Mouse (Mus musculus) adrenal gland, postnatal 10 days (tissue): ENCODE measurements at regions not wholly inside any gene's neighbourhood (a gene's known extent, or its start where the extent isn't known, plus 50 kb on each side); places are given as distances from the start of the nearest gene placed in this dataset.

Experiments
- DNase-seq: peaks from one replicate; pipeline ENCODE4 v3.0.0; 2021; ENCODE audit warnings: mixed read lengths

DNA sequence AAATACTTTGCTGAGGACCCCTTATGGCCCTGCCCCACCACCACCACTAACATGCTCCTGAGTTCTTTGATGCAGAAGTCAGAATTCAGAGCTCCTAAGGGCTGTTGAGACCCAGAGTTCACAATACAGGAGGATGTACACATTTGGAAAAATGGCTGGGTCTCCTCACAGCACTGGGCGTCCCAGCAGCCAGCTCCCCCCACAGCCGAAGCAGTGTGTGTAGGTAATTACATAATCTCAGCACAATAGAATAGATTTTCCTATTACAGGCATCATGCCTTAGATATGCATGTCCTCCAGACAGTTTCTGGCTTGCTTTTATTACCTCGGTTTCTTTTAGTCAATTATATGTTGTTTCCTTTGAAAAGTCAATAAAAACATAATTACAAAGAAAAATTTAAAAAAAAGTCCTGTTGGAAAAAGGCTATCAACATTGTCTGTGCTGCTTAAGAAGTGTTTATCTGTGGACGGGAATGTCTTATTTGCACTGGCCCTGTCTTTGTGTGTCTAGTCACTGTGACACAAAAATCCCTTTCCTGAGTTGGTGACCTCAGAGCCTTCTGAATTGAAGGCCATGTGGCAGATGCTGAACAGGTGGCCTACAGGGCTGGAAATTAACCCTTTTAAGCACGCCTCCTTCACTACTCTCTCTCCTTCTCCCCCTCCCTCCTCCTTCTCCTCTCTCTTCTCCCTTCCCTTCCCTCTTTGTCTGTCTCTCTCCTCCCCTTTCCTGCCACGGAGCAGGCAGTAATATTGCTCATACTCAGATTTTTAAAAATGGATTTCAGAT, 339.9 kb upstream of the Gm10131 start:
- DNase-seq = no peak

DNA sequence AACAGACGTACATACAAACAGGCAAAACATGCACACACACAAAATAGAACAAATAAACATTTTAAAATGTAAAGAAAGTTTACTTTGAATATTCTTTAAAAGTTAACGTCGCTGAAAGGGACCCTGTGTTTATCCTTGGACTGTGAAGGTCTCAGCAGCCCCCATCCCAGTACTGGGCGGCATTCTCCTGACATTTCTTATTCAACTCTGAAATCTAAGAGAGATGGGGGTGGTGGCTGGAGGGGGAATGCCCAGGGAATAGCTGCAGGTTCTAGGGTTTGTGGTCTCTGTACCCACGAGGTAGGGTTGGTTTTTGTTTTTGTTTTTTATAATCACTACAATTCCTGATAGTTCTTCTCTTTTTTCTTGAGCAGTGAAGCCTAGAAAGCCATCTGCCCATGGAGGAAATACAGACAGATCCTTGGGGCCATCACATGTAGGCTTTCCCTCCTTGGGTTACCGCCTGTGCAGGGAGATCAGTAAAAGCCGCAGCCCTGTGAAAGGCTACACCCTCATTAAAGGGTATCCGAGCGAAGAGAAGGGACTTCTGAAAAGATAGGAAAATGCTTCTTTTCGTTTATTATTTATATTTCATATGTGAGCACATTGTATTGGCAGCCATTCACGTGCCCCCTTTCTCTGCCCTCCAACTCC, 338.0 kb upstream of the Gm10131 start:
- no peak for DNase-seq

DNA sequence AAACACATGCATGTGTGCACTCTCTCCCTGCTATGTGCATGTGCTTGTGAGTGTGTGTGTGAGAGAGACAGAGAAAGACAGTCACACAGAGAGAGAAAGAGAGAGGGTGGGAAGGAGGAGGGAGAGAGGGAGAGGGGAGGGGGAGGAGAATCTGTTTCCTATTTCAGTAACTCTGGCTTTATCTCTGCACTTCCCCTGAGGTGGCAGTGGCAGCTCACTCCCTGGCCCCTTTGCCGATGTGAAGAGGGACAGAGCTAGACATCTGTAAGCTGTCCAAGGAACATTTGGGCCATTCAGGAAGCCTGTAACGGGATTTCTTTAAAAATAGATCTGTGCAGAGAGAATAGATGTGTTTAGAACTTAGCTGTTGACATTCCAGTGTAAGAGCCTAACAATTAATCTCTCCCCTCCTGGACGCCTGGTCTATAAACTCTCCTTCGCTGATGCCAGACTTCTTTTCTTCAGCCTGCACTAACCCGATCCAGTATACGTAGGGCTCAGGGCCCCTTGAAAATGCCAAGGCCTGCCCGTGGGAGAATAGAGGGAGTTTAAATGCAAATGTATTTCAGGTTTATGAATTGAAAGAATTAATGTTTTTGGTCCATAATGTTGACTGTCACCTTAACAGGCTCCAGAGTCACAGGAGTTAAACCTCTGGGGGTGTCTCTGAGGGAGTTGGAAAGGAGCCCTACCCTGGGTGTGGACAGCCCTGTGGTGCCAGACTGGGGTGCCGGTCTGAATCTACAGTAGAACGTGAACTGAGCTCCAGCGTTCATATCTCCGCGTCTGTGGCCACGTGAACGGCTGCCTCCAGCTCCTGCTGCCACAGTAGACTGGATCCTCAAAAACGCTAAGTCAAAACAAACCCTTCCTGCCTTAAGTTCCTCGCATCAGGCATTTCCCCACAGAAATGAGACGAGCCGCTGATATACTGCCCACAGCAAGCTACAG, 336.6 kb upstream of the Gm10131 start:
- DNase-seq = peak; percentile 8

DNA sequence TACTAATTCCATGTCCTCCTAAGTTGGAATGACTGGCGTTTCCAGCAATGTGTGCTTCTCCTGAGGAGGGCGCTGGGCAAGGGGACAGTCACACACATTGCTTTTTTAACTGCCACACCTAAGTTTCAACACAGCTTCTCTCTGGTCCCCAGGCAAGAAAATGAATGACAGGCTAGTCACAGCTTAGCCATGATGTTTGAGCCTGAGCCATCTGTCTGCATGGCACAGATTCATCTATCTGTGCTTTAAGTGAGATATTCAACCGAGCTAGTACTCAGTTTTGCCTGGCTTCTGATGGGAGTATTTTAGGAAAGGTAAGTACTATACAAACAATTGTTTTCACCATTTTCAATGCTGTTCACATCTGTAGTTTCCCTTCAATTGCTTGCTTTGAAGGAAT, 331.2 kb upstream of the Gm10131 start:
- no peak for DNase-seq

- DNase-seq = no peak
These were observed 330.2 kb upstream of the Gm10131 start for GRCm38 (mm10) chr8:34441756-34442155.

- DNase-seq = no peak
These were observed 329.2 kb upstream of the Gm10131 start for GRCm38 (mm10) chr8:34440771-34441170.

DNA sequence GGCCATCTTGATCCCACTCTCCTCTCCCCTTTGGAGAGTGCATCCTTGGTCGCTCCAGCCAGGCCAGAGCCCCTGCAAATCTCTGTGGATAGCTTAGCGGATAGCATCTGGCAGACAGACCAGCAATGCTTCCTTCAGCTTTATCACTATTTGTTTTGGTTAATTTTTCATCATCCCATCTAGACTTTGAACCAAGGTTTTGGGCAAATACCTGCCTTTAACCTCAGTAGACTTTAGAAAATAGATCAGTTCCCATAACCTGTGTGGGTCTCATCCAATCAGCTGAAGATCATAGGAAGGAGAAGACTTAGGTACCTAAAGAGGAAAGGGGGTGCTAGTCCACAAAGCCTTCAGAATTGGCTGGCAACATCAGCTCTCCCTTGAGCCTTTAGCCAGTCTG, 327.2 kb upstream of the Gm10131 start:
- DNase-seq = no peak

GRCm38 (mm10) chr8:34431985-34432384, 320.4 kb upstream of the Gm10131 start:
- no peak for DNase-seq

DNA sequence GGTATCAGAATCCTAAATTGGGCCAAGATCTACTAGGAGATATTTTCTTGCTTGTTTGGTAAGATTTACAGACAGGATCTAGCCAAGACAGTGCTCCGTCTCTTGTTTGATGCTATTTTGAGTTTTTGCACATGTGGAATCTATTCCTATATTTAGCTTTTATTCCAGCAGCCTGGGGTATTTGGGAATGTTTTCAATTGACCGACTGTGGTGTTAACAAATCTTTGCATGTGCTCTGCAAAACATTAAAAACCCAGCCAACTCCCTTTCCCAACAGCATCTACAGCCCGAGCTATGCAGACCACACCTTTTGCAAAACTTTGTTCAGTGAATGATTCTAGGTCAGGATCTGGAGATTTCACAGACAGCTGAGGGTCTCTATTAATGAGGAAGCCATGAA, 317.7 kb upstream of the Gm10131 start:
- DNase-seq = no peak

DNA sequence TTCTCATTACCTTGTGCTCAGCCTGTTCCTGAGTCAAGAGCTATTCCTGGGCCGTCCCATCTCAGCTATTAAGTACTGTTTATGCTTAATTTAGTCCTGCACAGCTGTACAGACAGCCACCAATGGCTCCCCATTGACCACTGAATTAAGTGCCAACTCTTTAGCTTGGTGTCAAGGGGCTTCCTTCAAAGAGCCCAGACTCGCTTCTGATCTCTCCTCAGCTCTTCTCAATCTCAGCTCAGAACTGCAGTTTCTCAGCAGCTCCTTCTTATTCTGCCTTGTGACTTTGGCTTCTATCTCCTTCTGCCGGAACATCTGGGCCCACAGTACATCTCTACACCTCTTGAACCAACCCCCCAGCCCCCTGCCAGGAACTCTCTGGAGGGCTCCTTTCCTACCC, 290.0 kb upstream of the Gm10131 start:
- DNase-seq = no peak

DNA sequence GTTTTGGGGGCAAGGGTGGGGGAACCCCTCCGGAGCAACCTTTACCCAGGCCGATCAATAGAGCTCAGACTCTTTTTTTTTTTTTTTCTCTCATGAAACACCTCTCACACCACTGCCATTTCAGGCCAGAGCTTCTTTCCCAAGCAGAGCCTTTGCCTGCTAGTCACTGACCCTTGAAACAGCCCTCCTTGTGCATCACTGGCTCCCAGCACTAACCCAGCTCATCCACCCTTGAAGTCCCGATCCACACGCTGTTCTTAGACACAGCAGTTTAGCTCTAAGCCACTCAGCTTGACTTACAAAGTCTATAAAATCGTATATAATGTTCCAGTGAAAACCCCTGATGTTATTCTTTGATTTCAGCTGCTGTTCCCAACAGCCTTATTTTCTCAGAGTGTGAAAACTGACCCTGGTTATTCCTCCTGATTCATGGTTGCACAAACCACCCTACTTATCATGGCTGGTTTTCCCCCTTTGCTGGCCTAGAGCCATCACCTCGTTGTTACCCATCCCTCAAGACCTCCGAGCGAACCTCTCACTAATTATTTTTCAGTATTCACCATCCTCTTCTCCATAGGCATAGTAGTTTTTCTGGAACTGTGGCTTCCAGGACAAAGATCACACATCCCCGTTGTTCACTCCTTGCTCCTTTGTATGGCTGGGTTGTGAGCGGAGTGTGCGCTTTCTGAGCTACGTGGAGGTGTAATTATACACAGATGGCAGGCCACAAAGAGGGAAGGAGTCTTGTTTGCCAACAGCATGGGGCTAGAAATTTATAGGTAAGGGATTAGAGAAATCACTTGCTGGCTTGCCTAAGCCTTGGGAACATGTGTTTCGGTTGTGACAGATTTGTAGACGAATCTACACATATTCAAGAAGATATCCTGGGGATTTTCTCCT, 287.6 kb upstream of the Gm10131 start:
- DNase-seq = no peak

- DNase-seq = peak; percentile 11
These were observed 286.3 kb upstream of the Gm10131 start for GRCm38 (mm10) chr8:34397583-34398411.

DNA sequence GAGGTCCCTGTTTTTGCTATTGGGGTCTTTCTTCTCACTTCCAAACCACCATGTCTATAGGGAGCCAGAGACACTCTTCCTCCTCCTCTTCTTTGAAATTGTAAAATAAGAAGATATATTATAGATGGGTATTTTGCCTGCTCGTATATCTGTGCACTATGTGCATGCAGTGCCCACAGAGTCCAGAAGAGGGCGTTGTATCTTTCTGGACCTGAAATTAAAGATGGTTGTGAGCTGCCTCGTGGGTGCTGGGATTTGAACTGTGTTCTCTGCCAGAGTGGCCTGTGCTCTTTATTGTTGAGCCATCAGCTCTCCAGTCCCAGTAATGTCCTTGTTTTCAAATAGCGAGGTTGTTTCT, 285.7 kb upstream of the Gm10131 start:
- no peak for DNase-seq

DNA sequence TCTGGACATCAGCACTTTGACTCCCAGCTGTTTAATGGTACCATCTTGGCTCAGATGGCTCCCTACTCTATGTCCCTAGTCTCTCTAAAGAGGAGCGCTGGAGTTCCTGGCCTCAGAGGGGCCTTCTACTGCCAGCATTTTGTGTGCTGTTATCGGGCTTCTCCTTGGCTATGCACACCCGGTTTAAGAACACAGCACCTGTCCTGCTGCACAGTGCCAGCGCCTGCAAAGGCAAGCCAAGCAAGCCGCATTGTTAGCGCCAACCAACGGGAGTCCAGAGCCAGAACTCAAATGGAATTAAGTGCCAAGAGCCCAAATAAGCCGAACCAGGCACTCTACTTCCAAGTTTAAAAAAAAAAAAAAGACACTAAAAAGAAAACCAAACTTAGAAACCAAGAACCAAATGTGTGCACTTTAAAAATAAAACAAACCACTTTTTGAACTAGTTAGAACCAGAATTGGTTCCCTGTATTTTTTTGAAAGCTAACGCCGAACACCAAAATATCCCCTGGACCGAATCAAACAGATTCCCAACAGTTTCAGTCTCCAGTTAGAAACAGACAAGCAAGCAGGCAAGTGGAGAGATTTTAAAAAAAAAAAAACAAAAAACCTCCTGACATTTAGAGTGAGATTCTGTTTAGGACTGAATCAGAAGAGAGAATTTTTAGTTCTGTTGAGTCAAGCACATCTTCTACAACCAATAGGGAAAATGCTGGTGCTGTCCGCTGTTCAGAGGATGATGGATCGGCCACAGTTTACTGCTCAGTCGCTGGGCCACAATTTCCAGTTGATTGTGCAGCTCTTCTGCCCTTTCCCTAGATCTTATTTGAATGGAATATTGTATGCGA, 281.7 kb upstream of the Gm10131 start:
- peak; percentile 7 for DNase-seq

GRCm38 (mm10) chr8:34392208-34392980, 280.9 kb upstream of the Gm10131 start:
- DNase-seq = no peak

DNA sequence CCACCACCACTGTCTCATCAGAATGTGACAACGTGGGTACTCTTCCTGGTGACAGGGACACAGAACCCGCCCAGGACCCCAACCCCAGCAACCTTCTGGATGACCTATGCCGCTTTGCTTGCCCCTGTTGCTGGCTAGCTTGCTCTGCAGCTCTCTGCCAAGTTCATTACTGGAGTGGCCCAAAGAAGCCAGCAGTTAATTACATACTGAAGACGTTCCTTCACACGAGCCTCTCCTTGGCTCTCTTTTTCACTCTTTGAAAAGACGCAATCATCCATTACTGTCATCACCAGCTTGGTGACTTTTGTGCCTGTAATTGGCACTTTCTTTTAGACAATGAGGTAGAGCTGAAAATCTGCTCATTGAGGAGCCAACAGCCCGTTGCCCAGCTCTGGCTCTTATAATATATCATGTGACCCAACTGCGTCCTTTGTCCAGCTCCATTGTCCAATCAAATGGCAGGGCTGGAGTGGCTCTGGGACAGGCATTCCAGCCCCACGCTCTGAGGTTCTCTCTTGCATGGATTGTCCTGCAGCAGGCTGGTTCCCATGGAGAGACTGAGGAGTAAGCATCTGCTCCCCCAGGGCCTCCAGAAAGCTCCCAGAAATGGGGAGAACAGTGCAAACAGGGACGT, 274.4 kb upstream of the Gm10131 start:
- no peak for DNase-seq

GRCm38 (mm10) chr8:34380615-34381014, 269.1 kb upstream of the Gm10131 start:
- DNase-seq = no peak

GRCm38 (mm10) chr8:34377154-34377553, 265.6 kb upstream of the Gm10131 start:
- no peak for DNase-seq

DNA sequence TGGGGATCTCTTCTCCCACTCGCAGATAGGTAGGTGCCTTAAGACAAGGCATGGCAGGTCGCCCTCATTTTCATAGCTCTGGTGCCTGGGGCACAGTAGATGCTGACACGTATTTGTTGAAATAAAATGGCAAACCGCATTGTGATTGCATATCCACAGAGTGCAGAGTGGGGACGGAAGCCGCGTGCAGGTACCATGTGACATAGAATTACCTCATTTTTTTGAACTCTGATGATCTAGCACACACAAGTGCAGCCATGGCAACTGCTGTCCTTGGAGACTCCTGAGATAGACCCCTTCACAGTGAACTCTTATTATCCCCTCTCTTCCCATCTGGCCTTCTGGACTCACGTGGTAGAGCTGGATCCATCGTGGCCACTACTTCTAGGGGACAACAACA, 262.7 kb upstream of the Gm10131 start:
- no peak for DNase-seq
